Comparison of ENCODE assay signal across 8 mouse cellular contexts in genomic region chr17:71310486-71311339, GRCm38 (mm10). TPM values are rescaled to one million over a fixed set of nuclear protein-coding genes. Genes with fewer than 3 reads are reported as not detected.
DNase-seq lines count a peak whose midpoint lies in the region; ATAC-seq and TF ChIP-seq lines count a peak whose summit lies in the region.

No protein-coding gene starts in this region.

- H3K36me3 ChIP-seq in forebrain, postnatal 0 days (ENCODE audit: insufficient read depth), result no peaks in the 10 kb centered on the region
- H3K36me3 ChIP-seq in hindbrain, embryonic 11.5 days (ENCODE audit: control insufficient read depth, insufficient read depth, low read length), result no peaks in the 10 kb centered on the region
- no peaks in the 10 kb centered on the region for H3K36me3 ChIP-seq in neural tube, embryonic 13.5 days

- TF ChIP-seq CTCF in forebrain, postnatal 0 days (IDR thresholded peaks at IDR 0.05; ENCODE audit: low read depth), result no peak
- no peak for TF ChIP-seq CTCF in lung, adult 2 months (IDR thresholded peaks at IDR 0.05; ENCODE audit: insufficient read depth, low read length)

- ATAC-seq in forebrain, postnatal 0 days, result peak; percentile 57
- peak; percentile 57 for ATAC-seq in hindbrain, embryonic 11.5 days (ENCODE audit: low FRiP score)
- peak; percentile 57; the same call in 1 of the 2 replicates for ATAC-seq in neural tube, embryonic 13.5 days (ENCODE audit: low read depth)

- peaks cover 10% of the 10 kb centered on the region; the same call in 1 of the 2 replicates for H3K4me1 ChIP-seq in forebrain, postnatal 0 days (ENCODE audit: insufficient read depth)
- peaks cover 6% of the 10 kb centered on the region; the same call in 1 of the 2 replicates for H3K4me1 ChIP-seq in hindbrain, embryonic 11.5 days (replicated peaks; ENCODE audit: control insufficient read depth, insufficient read depth, low read length)
- 0 out of 2 replicates have a peak, but pooled peaks cover 2% of the 10 kb centered on the region for H3K4me1 ChIP-seq in lung, adult 2 months (ENCODE audit: control insufficient read depth, insufficient read depth, low read length)
- peaks cover 30% of the 10 kb centered on the region for H3K4me1 ChIP-seq in neural tube, embryonic 13.5 days (replicated peaks)

- H3K9me3 ChIP-seq in forebrain, postnatal 0 days (ENCODE audit: low read length), result no peaks in the 10 kb centered on the region
- no peaks in the 10 kb centered on the region for H3K9me3 ChIP-seq in hindbrain, embryonic 11.5 days (ENCODE audit: control insufficient read depth, low read length)
- H3K9me3 ChIP-seq in neural tube, embryonic 13.5 days, result no peaks in the 10 kb centered on the region

- peak overlapping the region; percentile 59 for H3K9ac ChIP-seq in forebrain, postnatal 0 days
- H3K9ac ChIP-seq in hindbrain, embryonic 11.5 days (ENCODE audit: low read depth, low read length), result peak overlapping the region; percentile 71
- H3K9ac ChIP-seq in neural tube, embryonic 13.5 days, result peak overlapping the region; percentile 76

- no peak for TF ChIP-seq POLR2A in lung, adult 2 months (IDR thresholded peaks at IDR 0.05; ENCODE audit: borderline replicate concordance, extremely low read depth, low read depth, low read length)

- peak overlapping the region; percentile 100 for H3K4me2 ChIP-seq in forebrain, postnatal 0 days (ENCODE audit: low read depth)
- peak overlapping the region; percentile 100 for H3K4me2 ChIP-seq in hindbrain, embryonic 11.5 days (replicated peaks; ENCODE audit: low read depth, low read length)
- H3K4me2 ChIP-seq in neural tube, embryonic 13.5 days, result peak overlapping the region; percentile 100

- H3K4me3 ChIP-seq in forebrain, postnatal 0 days (ENCODE audit: low read depth, low read length), result peak overlapping the region; percentile 58
- H3K4me3 ChIP-seq in hindbrain, embryonic 11.5 days (ENCODE audit: low read depth, low read length), result peak overlapping the region; percentile 64
- peak overlapping the region; percentile 46 for H3K4me3 ChIP-seq in lung, adult 2 months (replicated peaks; ENCODE audit: extremely low read depth, low read depth, low read length)
- peak overlapping the region; percentile 64 for H3K4me3 ChIP-seq in neural tube, embryonic 13.5 days

- H3K27me3 ChIP-seq in forebrain, postnatal 0 days (ENCODE audit: insufficient read depth, low read length), result peaks cover 22% of the 10 kb centered on the region; the same call in 1 of the 2 replicates
- H3K27me3 ChIP-seq in hindbrain, embryonic 11.5 days (ENCODE audit: control insufficient read depth, insufficient read depth, low read length), result no peaks in the 10 kb centered on the region
- peaks cover 33% of the 10 kb centered on the region for H3K27me3 ChIP-seq in neural tube, embryonic 13.5 days

- 3% methylated on average over 56 of the region's 67 CpGs for WGBS in forebrain, postnatal 0 days
- under 1% methylated on average over 67 of the region's 67 CpGs for WGBS in hindbrain, embryonic 11.5 days
- WGBS in lung, adult 2 months, result under 1% methylated on average over 67 of the region's 67 CpGs
- WGBS in neural tube, embryonic 13.5 days, result under 1% methylated on average over 67 of the region's 67 CpGs

- DNase-seq in adrenal gland, adult 18-20 months (ENCODE audit: low spot score in 2 of 2), result peak; percentile 29 to 44
- DNase-seq in adrenal gland, postnatal 4 days (ENCODE audit: low spot score in 2 of 2), result no peak
- DNase-seq in adrenal gland, postnatal 25 days, result peak; percentile 39
- no peak for DNase-seq in forebrain, postnatal 0 days
- DNase-seq in hindbrain, embryonic 11.5 days (ENCODE audit: low spot score), result no peak
- peak; percentile 28 for DNase-seq in lung, adult 2 months
- peak; percentile 37 for DNase-seq in urinary bladder, postnatal 25 days (ENCODE audit: low spot score)

- no peak overlapping the region for H3K27ac ChIP-seq in forebrain, postnatal 0 days (ENCODE audit: low read depth, low read length)
- no peak overlapping the region for H3K27ac ChIP-seq in hindbrain, embryonic 11.5 days (ENCODE audit: low read depth, low read length)
- H3K27ac ChIP-seq in neural tube, embryonic 13.5 days (replicated peaks), result no peak overlapping the region

RNA-seq across cellular contexts. Expression of gene Emilin2, which starts 1.1 kb away (rescaled TPM):
- total RNA-seq in adrenal gland, adult 18-20 months (2021), result 10 to 100 TPM in 1 of 2 experiments, 1 to 10 TPM in 1; 4.8 to 11.4 TPM
- 10 to 100 TPM; 11.1 to 17.6 TPM for total RNA-seq in adrenal gland, postnatal 4 days (2021)
- 4.4 and 5.2 TPM in 2 replicates for total RNA-seq in adrenal gland, postnatal 25 days (2021)
- 2.3 and 3.2 TPM in 2 replicates for total RNA-seq in forebrain, postnatal 0 days (2014; rRNA removed)
- 1.3 and 2.0 TPM in 2 replicates for polyA plus RNA-seq in forebrain, postnatal 0 days (2015; fragmentation: Nextera tagmentation; extraction: Ambion mirVana)
- 7.8 and 11.2 TPM in 2 replicates for polyA plus RNA-seq in hindbrain, embryonic 11.5 days (2014; fragmentation: Nextera tagmentation; extraction: Ambion mirVana)
- polyA plus RNA-seq in lung, adult 2 months (2012; rRNA removed), result 17.3 and 18.7 TPM in 2 replicates
- 2.0 and 3.7 TPM in 2 replicates for polyA plus RNA-seq in neural tube, embryonic 13.5 days (2015; fragmentation: Nextera tagmentation; extraction: Ambion mirVana)

Comparison
In these comparisons a context has a peak if more than half of its experiments do, and no peak if none do; other contexts are left out.
1. DNase-seq: peak in adrenal gland, adult 18-20 months (2 of 2), adrenal gland, postnatal 25 days (single experiment), lung, adult 2 months (single experiment) and urinary bladder, postnatal 25 days (single experiment); none in adrenal gland, postnatal 4 days (0 of 2), forebrain, postnatal 0 days (single experiment) and hindbrain, embryonic 11.5 days (single experiment).
2. Peak in every context shown above with its lines, with median percentiles within 50 percentile points of each other: ATAC-seq, H3K4me2 ChIP-seq, H3K4me3 ChIP-seq and H3K9ac ChIP-seq.